Mouse (Mus musculus) stomach, embryonic 16.5 days (tissue): ENCODE data around the gene Tmem52b. TPM values are rescaled to one million over a fixed set of nuclear protein-coding genes. Genes with fewer than 3 reads are reported as not detected.
"Not testable (repeated sequence)": the region's sequence is repeated elsewhere in the genome, so short reads cannot be mapped to it uniquely, and the experiment has no call there.

Experiments
- ATAC-seq: fragments of 200-750 bp; cut with Nextera tagmentation; 2 replicates; pipeline ENCODE4 v1.8.0; 2017; ENCODE audit warnings: moderate number of reproducible peaks, moderate TSS enrichment; ENCODE audit not compliant: insufficient read depth, low FRiP score
- H3K27ac ChIP-seq: fragments of 300-500 bp; sonication (generic); 2 replicates; pipeline ENCODE4 v1.5.1; 2014; ENCODE audit warnings: low read length
- H3K27me3 ChIP-seq: fragments of 300-500 bp; sonication (generic); 2 replicates; pipeline ENCODE4 v1.6.1; 2014; ENCODE audit warnings: low read length, control low read depth, mixed read lengths; ENCODE audit not compliant: control insufficient read depth, insufficient read depth
- H3K36me3 ChIP-seq: fragments of 300-500 bp; sonication (generic); 2 replicates; pipeline ENCODE4 v1.6.1; 2014; ENCODE audit warnings: low read length; ENCODE audit not compliant: control insufficient read depth, insufficient read depth
- H3K4me1 ChIP-seq: fragments of 300-500 bp; sonication (generic); 2 replicates; pipeline ENCODE4 v1.6.1; 2014; ENCODE audit warnings: low read length, control low read depth, mixed read lengths; ENCODE audit not compliant: control insufficient read depth, insufficient read depth
- H3K4me2 ChIP-seq: fragments of 300-500 bp; sonication (generic); 2 replicates; pipeline ENCODE4 v1.6.1; 2014; ENCODE audit warnings: low read depth, low read length, mixed read lengths
- H3K4me3 ChIP-seq: fragments of 300-500 bp; sonication (generic); replicated peaks from 2 replicates; pipeline ENCODE4 v1.5.1; 2014; ENCODE audit warnings: mild to moderate bottlenecking, low read length
- H3K9ac ChIP-seq: fragments of 300-500 bp; sonication (generic); 2 replicates; pipeline ENCODE4 v1.6.1; 2014; ENCODE audit warnings: low read length
- H3K9me3 ChIP-seq: fragments of 300-500 bp; sonication (generic); replicated peaks from 2 replicates; pipeline ENCODE4 v1.6.1; 2016; ENCODE audit warnings: low read length, control low read depth; ENCODE audit not compliant: control insufficient read depth
- WGBS: fragments of 180-500 bp; shearing (Covaris S2); extraction: QIAGEN DNeasy Blood & Tissue Kit; methylation state at CpG from one replicate; pipeline ENCODE4 v1.1.7; 2014; 5-methylcytosine and 5-hydroxymethylcytosine counted together
- polyA plus RNA-seq: library from polyadenylated mRNA; unstranded; fragments of >200 nt; fragmentation: Nextera tagmentation; extraction: Ambion mirVana; gene quantifications from 2 replicates; pipeline ENCODE4 v1.2.1, GENCODE M21; 2015

Tmem52b gene
- polyA plus RNA-seq: not detected in 2 replicates

DNA sequence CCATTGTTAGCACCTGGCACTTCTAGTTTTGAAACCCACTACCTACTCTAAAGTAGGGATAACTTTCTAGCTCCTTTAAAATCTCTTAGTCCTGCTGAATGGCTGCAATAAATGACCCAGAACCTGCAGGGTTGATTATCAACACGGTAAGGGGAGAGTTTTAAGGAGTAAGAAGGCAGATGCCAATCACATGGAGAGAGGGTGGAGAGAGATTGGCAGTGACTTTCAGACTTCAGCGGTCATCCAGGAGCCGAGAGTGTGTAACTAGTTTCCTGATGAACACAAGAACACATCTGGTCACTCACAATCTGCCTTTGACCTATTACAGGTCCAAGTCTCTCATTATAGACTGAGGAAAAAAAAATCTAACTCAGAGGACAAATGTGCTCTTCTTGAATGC is at the start of gene Tmem52b:
Gene Tmem52b, plus strand, starts transcription at position 189 of the 400 bp plus-strand sequence.
- WGBS: 58% methylated on average over 3 of the region's 3 CpGs
- H3K9ac ChIP-seq: no peak within 1 kb of the TSS

DNA sequence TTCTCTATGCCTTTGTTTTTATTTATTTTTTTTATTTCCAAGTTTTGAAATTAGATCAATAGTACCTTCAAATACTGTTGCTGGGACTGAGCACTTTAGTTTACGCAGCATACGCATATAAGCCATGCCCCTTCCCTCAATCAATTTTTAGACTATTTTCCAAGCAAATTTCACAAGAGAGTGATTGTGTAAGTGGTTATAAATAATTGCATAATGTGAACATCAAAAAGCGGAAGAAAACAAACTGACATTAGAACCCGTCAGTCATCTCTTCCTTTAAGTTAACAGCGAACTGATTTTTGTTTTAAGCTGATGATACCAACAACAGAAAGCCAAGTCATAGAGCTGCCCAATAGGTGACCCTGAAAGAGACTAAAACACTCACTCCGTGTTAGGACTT is 41.0 kb upstream of the Tmem52b start:
- Histone ChIP-seq H3K9me3 (no peaks in the 10 kb centered on the region), H3K27me3 (no peaks in the 10 kb centered on the region), H3K4me2 (no peak overlapping the region), H3K4me3 (no peak overlapping the region), H3K4me1 (no peaks in the 10 kb centered on the region), H3K27ac (no peak overlapping the region), H3K36me3 (no peaks in the 10 kb centered on the region), H3K9ac (no peak overlapping the region)
- WGBS: 84% methylated on average over 6 of the region's 6 CpGs
- ATAC-seq: no peak

More for the DNA sequence above, at the start of gene Tmem52b:
- Histone ChIP-seq H3K9me3 (no peaks in the 10 kb centered on the region), H3K4me2 (peak within 1 kb of the TSS; percentile 9; the same call in 1 of the 2 replicates), H3K4me1 (peaks cover 17% of the 10 kb centered on the region), H3K36me3 (no peaks in the 10 kb centered on the region), H3K27me3 (no peaks in the 10 kb centered on the region), H3K27ac (peak within 1 kb of the TSS; percentile 66), H3K4me3 (no peak within 1 kb of the TSS)
- ATAC-seq: no peak

DNA sequence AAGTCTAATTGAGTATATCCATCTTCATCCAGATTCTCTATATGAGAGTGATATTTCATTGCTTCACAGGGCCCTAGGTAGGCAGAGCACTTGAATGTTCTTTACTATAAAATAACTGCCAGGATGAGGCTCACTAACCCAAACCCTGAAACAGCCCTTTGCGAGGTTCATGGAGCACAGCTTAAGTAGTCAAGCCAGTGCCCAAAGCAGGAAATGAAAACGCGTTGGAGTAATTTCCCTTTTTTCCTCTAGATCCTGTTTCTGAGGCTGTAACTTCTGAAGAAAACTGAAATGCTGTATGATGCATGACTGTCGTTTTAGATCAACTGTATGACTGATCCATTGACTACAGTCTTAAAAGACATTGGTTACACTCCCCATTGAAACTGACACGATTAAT is 39.7 kb upstream of the Tmem52b start:
- no peak for ATAC-seq
- Histone ChIP-seq H3K27ac (no peak overlapping the region), H3K4me2 (no peak overlapping the region), H3K9ac (no peak overlapping the region), H3K4me3 (no peak overlapping the region), H3K27me3 (no peaks in the 10 kb centered on the region), H3K4me1 (no peaks in the 10 kb centered on the region), H3K9me3 (no peaks in the 10 kb centered on the region), H3K36me3 (no peaks in the 10 kb centered on the region)
- WGBS: 71% methylated on average over 5 of the region's 5 CpGs

DNA sequence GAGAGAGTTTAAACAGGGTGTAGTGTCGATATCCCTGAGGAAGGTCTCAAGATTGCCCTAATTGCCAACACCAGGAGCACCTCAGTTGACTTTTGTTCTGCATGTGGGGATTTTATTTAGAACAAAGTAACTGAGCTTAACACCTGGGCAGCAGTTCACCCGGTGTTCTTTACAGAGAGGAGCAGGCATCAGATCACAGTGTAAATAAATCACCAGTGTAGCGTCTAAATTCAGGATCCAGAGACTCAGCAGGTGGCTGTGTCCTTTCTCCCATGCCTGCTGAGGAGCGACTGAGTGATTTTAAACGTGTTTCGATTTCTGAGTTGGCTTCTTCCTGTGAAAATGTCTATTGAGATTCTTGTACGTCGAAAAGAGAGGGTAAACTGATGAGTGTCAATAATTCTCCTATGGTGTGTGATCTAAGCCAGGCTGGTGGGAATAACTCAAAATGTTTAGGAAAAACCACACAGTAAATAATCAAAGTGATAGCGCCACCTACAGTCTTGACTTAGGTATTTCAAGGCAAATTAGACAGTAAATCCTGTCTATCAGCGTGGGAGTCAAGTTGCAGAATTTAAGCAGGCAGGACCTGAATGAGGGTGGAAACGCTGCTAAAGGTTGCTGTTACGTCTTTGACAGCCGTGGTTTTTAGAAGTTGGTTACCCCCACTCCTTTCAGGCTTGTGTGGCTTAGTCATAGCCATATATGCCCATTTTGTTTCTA is 35.8 kb upstream of the Tmem52b start:
- ATAC-seq: no peak

DNA sequence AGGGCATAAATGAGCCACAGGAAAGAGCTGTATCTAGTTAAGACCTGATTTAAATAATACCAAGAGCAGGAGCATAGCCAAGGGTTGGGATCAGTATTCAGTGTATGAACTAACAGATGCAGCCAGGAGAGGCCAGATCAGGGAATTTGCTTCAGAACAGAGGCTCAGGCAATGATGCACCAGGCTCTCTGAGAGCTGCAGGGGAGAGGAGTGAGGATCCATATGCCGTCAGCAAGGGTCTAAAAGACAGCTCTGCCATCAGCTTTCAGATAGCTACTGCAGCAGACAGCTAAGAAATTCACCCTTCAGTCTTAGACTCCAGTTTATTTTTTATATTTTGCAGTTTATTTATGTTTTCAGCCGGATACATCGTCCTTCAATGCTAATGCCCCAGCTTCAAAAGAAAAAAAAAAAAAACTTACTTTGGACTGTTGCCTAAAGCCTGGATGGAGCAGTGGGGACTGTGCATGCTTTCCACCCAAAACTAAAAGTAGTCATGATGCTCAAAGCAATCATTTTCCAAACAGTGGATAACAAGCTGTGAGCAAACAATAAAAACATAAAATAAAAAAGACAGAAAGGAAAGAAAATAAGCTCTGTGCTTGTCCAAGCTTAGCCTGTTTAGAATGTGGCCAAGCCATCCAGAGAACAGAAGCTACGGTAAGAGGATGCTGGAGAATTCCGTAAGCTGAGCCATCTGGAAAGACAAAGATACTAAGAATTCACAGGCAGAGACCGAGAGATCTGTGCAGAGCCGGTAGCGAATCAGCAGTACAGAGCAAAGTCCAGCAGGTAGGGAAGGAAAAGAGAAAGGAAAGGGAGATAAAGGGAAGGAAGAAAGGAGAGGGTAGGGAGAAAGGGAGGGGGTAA is 32.0 kb upstream of the Tmem52b start:
- H3K9me3 ChIP-seq: no peaks in the 10 kb centered on the region
- H3K9ac ChIP-seq: no peak overlapping the region
- 58% methylated on average over 8 of the region's 8 CpGs for WGBS
- H3K4me1 ChIP-seq: no peaks in the 10 kb centered on the region
- no peak overlapping the region for H3K4me2 ChIP-seq
- H3K27me3 ChIP-seq: no peaks in the 10 kb centered on the region
- no peak for ATAC-seq
- H3K27ac ChIP-seq: no peak overlapping the region
- no peaks in the 10 kb centered on the region for H3K36me3 ChIP-seq
- H3K4me3 ChIP-seq: no peak overlapping the region

More for the DNA sequence above, 35.8 kb upstream of the Tmem52b start:
- Histone ChIP-seq H3K9ac (no peak overlapping the region), H3K4me2 (no peak overlapping the region), H3K27ac (no peak overlapping the region), H3K9me3 (no peaks in the 10 kb centered on the region), H3K36me3 (no peaks in the 10 kb centered on the region), H3K27me3 (no peaks in the 10 kb centered on the region), H3K4me1 (no peaks in the 10 kb centered on the region), H3K4me3 (no peak overlapping the region)
- WGBS: 24% methylated on average over 13 of the region's 13 CpGs

DNA sequence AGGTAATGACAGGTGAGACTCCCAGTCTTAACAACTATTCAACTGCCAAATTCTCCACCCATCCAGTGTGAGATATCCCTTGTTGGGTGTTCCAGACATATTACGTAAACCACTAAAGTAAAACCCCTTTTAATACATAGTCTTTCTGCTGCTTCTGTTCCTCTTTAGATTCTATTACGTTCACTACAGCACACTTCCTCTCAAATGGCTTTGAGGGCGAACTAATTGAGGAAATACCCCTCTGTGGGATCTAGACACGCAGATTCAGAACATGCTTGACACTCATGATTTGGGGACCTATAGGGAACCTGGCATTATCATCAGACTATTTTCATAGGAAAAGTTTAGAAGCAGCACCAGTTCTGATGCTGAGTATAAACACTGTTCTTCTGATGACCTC is 17.4 kb upstream of the Tmem52b start:
- WGBS: 73% methylated on average over 4 of the region's 4 CpGs
- H3K9me3 ChIP-seq: no peaks in the 10 kb centered on the region
- no peak overlapping the region for H3K4me3 ChIP-seq
- no peaks in the 10 kb centered on the region for H3K27me3 ChIP-seq
- no peak overlapping the region for H3K4me2 ChIP-seq
- H3K27ac ChIP-seq: no peak overlapping the region
- no peak for ATAC-seq
- no peak overlapping the region for H3K9ac ChIP-seq
- no peaks in the 10 kb centered on the region for H3K4me1 ChIP-seq
- no peaks in the 10 kb centered on the region for H3K36me3 ChIP-seq

DNA sequence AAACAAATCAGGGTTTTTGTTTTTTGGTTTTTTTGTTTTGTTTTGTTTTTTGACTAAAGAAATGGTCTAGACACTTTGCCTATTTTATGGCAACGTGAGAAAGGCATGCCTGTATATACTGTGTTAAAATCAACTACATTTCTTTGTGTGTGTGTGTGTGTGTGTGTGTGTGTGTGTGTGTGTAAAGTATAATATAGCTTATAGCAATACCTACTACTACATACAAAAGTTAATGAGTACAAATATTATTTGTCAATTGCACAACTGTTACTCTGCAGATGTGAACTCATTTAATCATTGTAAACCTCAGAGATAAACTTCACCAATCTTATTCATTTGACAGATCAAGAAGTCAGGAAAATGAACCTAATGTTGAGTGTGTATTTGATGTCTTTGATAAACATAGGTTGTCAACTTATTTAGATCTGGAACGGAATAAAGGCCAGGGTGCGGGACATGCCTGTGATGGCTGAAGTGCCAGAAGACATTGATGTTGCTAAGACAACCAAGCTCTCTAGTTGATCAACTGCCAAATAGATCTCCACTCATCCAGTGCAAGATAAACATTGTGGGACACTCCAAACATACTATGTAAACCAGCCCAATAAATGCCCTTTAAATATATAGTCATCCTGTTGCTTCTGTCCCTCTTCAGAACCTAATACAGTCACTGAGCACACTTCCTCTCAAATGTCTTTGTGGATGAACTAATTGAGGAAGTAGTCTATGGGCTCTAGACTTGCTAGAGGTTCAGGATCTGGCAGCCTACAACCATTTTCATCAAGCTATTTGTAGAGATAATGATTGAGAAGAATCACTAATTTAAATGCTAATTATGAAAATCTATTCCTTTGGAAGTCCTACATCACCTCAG is 14.8 kb upstream of the Tmem52b start:
- no peak overlapping the region for H3K9ac ChIP-seq
- no peaks in the 10 kb centered on the region for H3K36me3 ChIP-seq
- no peak for ATAC-seq
- 0 out of 2 replicates have a peak, but pooled peaks cover 3% of the 10 kb centered on the region for H3K9me3 ChIP-seq
- H3K4me1 ChIP-seq: no peaks in the 10 kb centered on the region
- no peak overlapping the region for H3K4me3 ChIP-seq
- no peaks in the 10 kb centered on the region for H3K27me3 ChIP-seq
- no peak overlapping the region for H3K27ac ChIP-seq
- no peak overlapping the region for H3K4me2 ChIP-seq
- WGBS: 70% methylated on average over 3 of the region's 3 CpGs

DNA sequence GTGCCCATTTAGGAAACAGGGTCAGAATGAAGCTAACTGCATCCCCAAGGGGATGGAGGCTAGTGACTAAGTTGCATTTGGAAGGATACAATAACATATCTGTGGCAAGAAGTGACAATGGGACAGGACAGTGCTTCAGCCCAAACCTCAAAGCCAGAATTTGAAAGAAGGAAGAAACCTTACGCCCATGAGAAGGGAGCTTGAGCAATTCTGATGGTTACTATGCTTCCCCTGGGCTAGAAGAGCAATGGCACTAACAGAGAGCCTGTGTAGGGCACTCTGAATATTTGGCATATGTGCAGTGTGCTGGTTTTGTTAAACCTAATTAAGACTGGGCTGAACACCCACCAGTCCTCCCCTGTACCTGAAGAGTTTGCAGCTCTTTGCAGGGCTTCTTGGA is 12.8 kb upstream of the Tmem52b start:
- H3K27me3 ChIP-seq, H3K4me2 ChIP-seq, ATAC-seq, H3K4me1 ChIP-seq, H3K36me3 ChIP-seq, H3K4me3 ChIP-seq, H3K9ac ChIP-seq, H3K9me3 ChIP-seq, H3K27ac ChIP-seq: not testable (repeated sequence)
- whole genome bisulfite sequencing: 89% methylated on average over 1 of the region's 1 CpGs
